Mouse (Mus musculus) kidney, embryonic 15.5 days (tissue): ENCODE measurements around the gene Cxcl17. TPM values are rescaled to one million over a fixed set of nuclear protein-coding genes. Genes with fewer than 3 reads are reported as not detected.
A peak's percentile ranks its signal among the peaks of the same experiment; 100 is the strongest.

Experiments
- ATAC-seq: fragments of 200-750 bp; cut with Nextera tagmentation; replicated peaks from 2 replicates; pipeline ENCODE4 v1.8.0; 2017; ENCODE audit warnings: moderate TSS enrichment; ENCODE audit not compliant: low FRiP score
- H3K27ac ChIP-seq: fragments of 300-500 bp; sonication (generic); 2 replicates; pipeline ENCODE4 v1.5.1; 2015; ENCODE audit warnings: mild to moderate bottlenecking, inconsistent platforms
- H3K27me3 ChIP-seq: fragments of 300-500 bp; sonication (generic); 2 replicates; pipeline ENCODE4 v1.6.1; 2015; ENCODE audit warnings: inconsistent platforms
- H3K36me3 ChIP-seq: fragments of 300-500 bp; sonication (generic); 2 replicates; pipeline ENCODE4 v1.6.1; 2015; ENCODE audit warnings: inconsistent platforms
- H3K4me1 ChIP-seq: fragments of 300-500 bp; sonication (generic); 2 replicates; pipeline ENCODE4 v1.6.1; 2015; ENCODE audit warnings: inconsistent platforms
- H3K4me2 ChIP-seq: fragments of 300-500 bp; sonication (generic); 2 replicates; pipeline ENCODE4 v1.6.1; 2015; ENCODE audit warnings: moderate library complexity, mild to moderate bottlenecking, inconsistent platforms
- H3K4me3 ChIP-seq: fragments of 300-500 bp; sonication (generic); replicated peaks from 2 replicates; pipeline ENCODE4 v1.5.1; 2015; ENCODE audit warnings: mild to moderate bottlenecking, inconsistent platforms
- H3K9ac ChIP-seq: fragments of 300-500 bp; sonication (generic); 2 replicates; pipeline ENCODE4 v1.6.1; 2015; ENCODE audit warnings: mild to moderate bottlenecking, inconsistent platforms
- H3K9me3 ChIP-seq: fragments of 300-500 bp; sonication (generic); replicated peaks from 2 replicates; pipeline ENCODE4 v1.6.1; 2016; ENCODE audit warnings: inconsistent platforms
- WGBS: fragments of 180-500 bp; shearing (Covaris S2); methylation state at CpG from one replicate; pipeline ENCODE4 v1.1.7; 2015; ENCODE audit warnings: mixed read lengths; 5-methylcytosine and 5-hydroxymethylcytosine counted together
- polyA plus RNA-seq: library from polyadenylated mRNA; unstranded; fragments of >200 nt; fragmentation: Nextera tagmentation; extraction: Ambion mirVana; gene quantifications from 2 replicates; pipeline ENCODE4 v1.2.1, GENCODE M21; 2015

Gene Cxcl17
- polyA plus RNA-seq, 1 experiment from 2014 or later, result 0.84 TPM

- Histone ChIP-seq H3K36me3 (peaks cover 13% of the 10 kb centered on the region), H3K4me3 (peak overlapping the region; percentile 38), H3K4me1 (peaks cover 31% of the 10 kb centered on the region), H3K27ac (no peak overlapping the region), H3K9me3 (no peaks in the 10 kb centered on the region), H3K27me3 (no peaks in the 10 kb centered on the region), H3K9ac (peak overlapping the region; percentile 1; the same call in 1 of the 2 replicates), H3K4me2 (peak overlapping the region; percentile 58)
- no peak for ATAC-seq
- WGBS, result 44% methylated on average over 8 of the region's 8 CpGs
Observed at GRCm38 (mm10) chr7:25377100-25377700, 35.5 kb downstream of the Cxcl17 start.

GRCm38 (mm10) chr7:25376556-25376955 lies 36.1 kb downstream of the Cxcl17 start:
- Histone ChIP-seq H3K27me3 (no peaks in the 10 kb centered on the region), H3K4me2 (peak overlapping the region; percentile 58), H3K27ac (no peak overlapping the region), H3K9ac (no peak overlapping the region; the same call in 1 of the 2 replicates), H3K4me3 (peak overlapping the region; percentile 38), H3K4me1 (peaks cover 31% of the 10 kb centered on the region), H3K36me3 (peaks cover 7% of the 10 kb centered on the region), H3K9me3 (no peaks in the 10 kb centered on the region)
- peak; percentile 66 for ATAC-seq
- WGBS, result 6% methylated on average over 17 of the region's 17 CpGs

GRCm38 (mm10) chr7:25372441-25372840 lies 40.2 kb downstream of the Cxcl17 start:
- peaks cover 34% of the 10 kb centered on the region for H3K4me1 ChIP-seq

GRCm38 (mm10) chr7:25369058-25369749 lies 43.5 kb downstream of the Cxcl17 start, which contains the start of gene Cnfn:
Gene Cnfn (minus strand): TSS chr7:25369724.
- Histone ChIP-seq H3K27me3 (peaks cover 49% of the 10 kb centered on the region), H3K9ac (no peak within 1 kb of the TSS), H3K4me3 (no peak within 1 kb of the TSS), H3K36me3 (peaks cover 3% of the 10 kb centered on the region), H3K4me2 (no peak within 1 kb of the TSS), H3K9me3 (no peaks in the 10 kb centered on the region), H3K27ac (no peak within 1 kb of the TSS), H3K4me1 (peaks cover 23% of the 10 kb centered on the region)
- no peak for ATAC-seq
- WGBS, result 47% methylated on average over 12 of the region's 12 CpGs

More at GRCm38 (mm10) chr7:25372441-25372840, 40.2 kb downstream of the Cxcl17 start:
- H3K27me3 ChIP-seq, result peaks cover 34% of the 10 kb centered on the region
- H3K9me3 ChIP-seq, result no peaks in the 10 kb centered on the region
- no peak for ATAC-seq
- no peak overlapping the region for H3K4me2 ChIP-seq
- no peaks in the 10 kb centered on the region for H3K36me3 ChIP-seq
- WGBS, result 88% methylated on average over 5 of the region's 5 CpGs
- H3K27ac ChIP-seq, result no peak overlapping the region
- H3K4me3 ChIP-seq, result no peak overlapping the region
- no peak overlapping the region for H3K9ac ChIP-seq

DNA sequence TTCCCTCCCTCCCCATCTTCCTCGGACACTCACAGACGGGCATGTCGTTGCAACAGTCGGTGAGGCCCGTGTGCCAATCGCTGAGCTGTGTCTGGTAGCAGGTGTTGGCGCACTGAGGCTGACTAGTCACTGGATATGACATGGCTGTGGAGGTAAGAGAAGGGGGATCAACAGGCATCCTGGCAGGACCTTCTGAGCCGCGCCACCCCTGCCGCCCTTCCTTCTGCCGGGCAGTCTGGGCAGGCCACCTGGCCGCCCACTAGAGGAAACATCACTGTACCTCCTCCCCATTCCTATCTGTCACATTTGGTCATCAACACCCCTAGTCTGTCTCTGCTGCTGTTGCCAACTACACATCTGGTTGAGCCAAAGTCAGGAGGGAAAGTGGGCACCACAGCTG lies 44.4 kb downstream of the Cxcl17 start:
- Histone ChIP-seq H3K9me3 (no peaks in the 10 kb centered on the region), H3K36me3 (peaks cover 12% of the 10 kb centered on the region), H3K9ac (no peak overlapping the region), H3K27ac (no peak overlapping the region), H3K27me3 (peaks cover 49% of the 10 kb centered on the region), H3K4me3 (peak overlapping the region; percentile 25), H3K4me2 (peak overlapping the region; percentile 52), H3K4me1 (peaks cover 23% of the 10 kb centered on the region)
- WGBS, result 17% methylated on average over 12 of the region's 12 CpGs
- no peak for ATAC-seq

DNA sequence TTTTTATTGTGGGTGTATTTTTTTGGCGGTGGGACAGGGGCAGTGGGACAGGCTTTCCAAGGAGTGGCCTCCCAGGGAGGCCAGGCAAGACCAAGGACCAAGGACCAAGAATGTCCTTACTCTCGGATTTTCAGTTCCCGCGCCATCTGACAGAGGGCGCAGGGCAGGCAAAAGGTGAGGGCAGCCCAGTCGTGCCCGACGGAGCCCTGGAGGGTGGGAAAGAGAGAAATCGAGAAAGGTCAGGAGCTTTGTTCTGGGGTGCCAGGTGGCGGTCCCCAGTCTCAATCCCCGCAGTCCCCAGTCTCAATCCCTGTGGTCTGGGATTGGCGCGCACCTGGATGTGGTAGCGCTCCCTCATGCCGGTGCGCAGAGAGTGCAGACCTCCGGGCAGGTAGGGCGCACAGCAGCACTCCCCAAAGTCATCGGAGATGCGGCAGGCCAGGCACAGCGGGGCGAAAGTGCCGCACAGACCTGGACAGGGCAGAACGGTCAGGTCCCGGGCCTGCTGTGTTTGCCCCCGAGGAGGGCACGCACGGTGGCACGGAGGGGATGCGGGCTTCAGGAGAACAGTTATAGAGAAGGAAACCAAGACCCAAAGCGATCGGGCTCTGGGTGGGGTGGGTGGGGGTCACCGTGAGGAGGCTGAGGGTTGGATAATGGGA lies 44.9 kb downstream of the Cxcl17 start:
- Histone ChIP-seq H3K4me3 (peak overlapping the region; percentile 25), H3K27me3 (peaks cover 49% of the 10 kb centered on the region), H3K9me3 (no peaks in the 10 kb centered on the region), H3K36me3 (peaks cover 17% of the 10 kb centered on the region), H3K4me2 (peak overlapping the region; percentile 52), H3K9ac (no peak overlapping the region), H3K4me1 (peaks cover 23% of the 10 kb centered on the region), H3K27ac (no peak overlapping the region)
- ATAC-seq, result 0 out of 2 replicates have a peak, but pooled peaks have one; percentile 17
- WGBS, result 1% methylated on average over 33 of the region's 33 CpGs

- Histone ChIP-seq H3K9me3 (no peaks in the 10 kb centered on the region), H3K36me3 (peaks cover 34% of the 10 kb centered on the region), H3K4me2 (no peak overlapping the region), H3K9ac (no peak overlapping the region), H3K4me1 (peaks cover 23% of the 10 kb centered on the region), H3K27me3 (peaks cover 49% of the 10 kb centered on the region), H3K27ac (no peak overlapping the region), H3K4me3 (no peak overlapping the region)
- no peak for ATAC-seq
- 53% methylated on average over 13 of the region's 13 CpGs for WGBS
Observed at GRCm38 (mm10) chr7:25365937-25366625, 46.6 kb downstream of the Cxcl17 start.

- peaks cover 58% of the 10 kb centered on the region for H3K36me3 ChIP-seq
- 93% methylated on average over 17 of the region's 17 CpGs for WGBS
Observed at GRCm38 (mm10) chr7:25363632-25364031, 49.1 kb downstream of the Cxcl17 start.

GRCm38 (mm10) chr7:25363151-25363550 lies 49.5 kb downstream of the Cxcl17 start:
- WGBS, result 87% methylated on average over 19 of the region's 19 CpGs
- no peak for ATAC-seq
- H3K36me3 ChIP-seq, result peaks cover 61% of the 10 kb centered on the region

More at GRCm38 (mm10) chr7:25363632-25364031, 49.1 kb downstream of the Cxcl17 start:
- Histone ChIP-seq H3K9me3 (no peaks in the 10 kb centered on the region), H3K27ac (no peak overlapping the region), H3K4me2 (no peak overlapping the region), H3K4me3 (no peak overlapping the region), H3K27me3 (peaks cover 28% of the 10 kb centered on the region), H3K4me1 (peaks cover 12% of the 10 kb centered on the region), H3K9ac (no peak overlapping the region)
- no peak for ATAC-seq

GRCm38 (mm10) chr7:25358721-25359206 lies 53.9 kb downstream of the Cxcl17 start:
- WGBS, result 82% methylated on average over 19 of the region's 19 CpGs
- no peak overlapping the region for H3K4me2 ChIP-seq
- no peak overlapping the region for H3K27ac ChIP-seq
- no peaks in the 10 kb centered on the region for H3K4me1 ChIP-seq
- H3K27me3 ChIP-seq, result no peaks in the 10 kb centered on the region
- peaks cover 91% of the 10 kb centered on the region for H3K36me3 ChIP-seq
- no peak for ATAC-seq
- no peaks in the 10 kb centered on the region for H3K9me3 ChIP-seq
- H3K4me3 ChIP-seq, result no peak overlapping the region
- H3K9ac ChIP-seq, result no peak overlapping the region

More at GRCm38 (mm10) chr7:25363151-25363550, 49.5 kb downstream of the Cxcl17 start:
- Histone ChIP-seq H3K9ac (no peak overlapping the region), H3K4me1 (peaks cover 7% of the 10 kb centered on the region), H3K27ac (no peak overlapping the region), H3K4me2 (no peak overlapping the region), H3K27me3 (peaks cover 23% of the 10 kb centered on the region), H3K4me3 (no peak overlapping the region), H3K9me3 (no peaks in the 10 kb centered on the region)
